Comparison of ENCODE assay signal across 8 mouse cellular contexts in the genomic region with DNA sequence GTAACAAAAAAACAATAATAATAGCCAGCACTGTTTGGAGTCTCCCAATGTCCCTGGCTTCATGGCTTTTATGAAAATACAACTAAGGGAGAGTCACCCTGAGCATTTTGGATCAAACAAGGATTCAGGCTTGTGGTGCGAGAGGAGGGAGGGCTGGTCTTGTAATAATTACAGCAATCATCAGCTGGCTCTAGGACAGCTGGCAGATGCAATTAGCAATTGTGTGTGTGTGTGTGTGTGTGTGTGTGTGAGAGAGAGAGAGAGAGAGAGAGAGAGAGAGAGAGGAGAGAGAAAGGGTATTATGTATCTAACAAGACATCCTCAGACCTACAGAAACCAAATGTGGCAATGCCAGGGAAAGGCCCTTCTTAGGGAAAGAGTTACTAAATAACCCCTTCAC. TPM values are rescaled to one million over a fixed set of nuclear protein-coding genes. Genes with fewer than 3 reads are reported as not detected.
DNase-seq lines count a peak whose midpoint lies in the region; ATAC-seq and TF ChIP-seq lines count a peak whose summit lies in the region.

No protein-coding gene starts in this region.

- no peak for TF ChIP-seq CTCF in lung, embryonic 14.5 days (IDR thresholded peaks at IDR 0.05; ENCODE audit: low read depth)
- TF ChIP-seq CTCF in small intestine, adult 2 months (IDR thresholded peaks at IDR 0.05; ENCODE audit: extremely low read depth, insufficient read length, insufficient replicate concordance, low read depth, low read length): no peak

- ATAC-seq in lung, embryonic 14.5 days (ENCODE audit: insufficient read depth): no peak
- ATAC-seq in forebrain, embryonic 16.5 days: no peak
- ATAC-seq in liver, embryonic 11.5 days (replicated peaks; ENCODE audit: low FRiP score): no peak

- no peak for DNase-seq in lung, embryonic 14.5 days
- no peak for DNase-seq in lung, adult 18-20 months
- no peak for DNase-seq in liver, embryonic 11.5 days (ENCODE audit: low spot score)
- DNase-seq in urinary bladder, postnatal 10 days (ENCODE audit: low spot score): no peak
- no peak for DNase-seq in left cerebral cortex, postnatal 10 days (ENCODE audit: extremely low spot score in 1 of 2, low spot score in 2 of 2)
- DNase-seq in cerebellum, adult 18-20 months: no peak

- H3K9me3 ChIP-seq in lung, embryonic 14.5 days (ENCODE audit: low read depth, low read length): no peaks in the 10 kb centered on the region
- no peaks in the 10 kb centered on the region for H3K9me3 ChIP-seq in forebrain, embryonic 16.5 days (ENCODE audit: control insufficient read depth, low read length)
- H3K9me3 ChIP-seq in liver, embryonic 11.5 days (ENCODE audit: control insufficient read depth, low read length): no peaks in the 10 kb centered on the region

- peaks cover 27% of the 10 kb centered on the region for H3K4me1 ChIP-seq in lung, embryonic 14.5 days (ENCODE audit: insufficient read depth)
- peaks cover 30% of the 10 kb centered on the region for H3K4me1 ChIP-seq in forebrain, embryonic 16.5 days (replicated peaks; ENCODE audit: control insufficient read depth, insufficient read depth, low read length)
- H3K4me1 ChIP-seq in liver, embryonic 11.5 days (replicated peaks; ENCODE audit: control insufficient read depth, insufficient read depth, low read length): peaks cover 24% of the 10 kb centered on the region
- peaks cover 29% of the 10 kb centered on the region for H3K4me1 ChIP-seq in small intestine, adult 2 months (ENCODE audit: control insufficient read depth, insufficient read depth, insufficient read length, low read length)

- H3K4me3 ChIP-seq in lung, embryonic 14.5 days (ENCODE audit: low read depth, low read length): peak overlapping the region; percentile 87
- H3K4me3 ChIP-seq in forebrain, embryonic 16.5 days (replicated peaks; ENCODE audit: low read length): peak overlapping the region; percentile 91
- H3K4me3 ChIP-seq in liver, embryonic 11.5 days (ENCODE audit: low read depth, low read length): peak overlapping the region; percentile 74
- peak overlapping the region; percentile 81 for H3K4me3 ChIP-seq in small intestine, adult 2 months (ENCODE audit: low read depth, low read length)

- no peak overlapping the region for H3K27ac ChIP-seq in lung, embryonic 14.5 days (ENCODE audit: low read depth)
- peak overlapping the region; percentile 51; the same call in 1 of the 2 replicates for H3K27ac ChIP-seq in forebrain, embryonic 16.5 days (ENCODE audit: low read length)
- H3K27ac ChIP-seq in liver, embryonic 11.5 days (ENCODE audit: low read depth, low read length): no peak overlapping the region
- peak overlapping the region; percentile 88 for H3K27ac ChIP-seq in small intestine, adult 2 months (ENCODE audit: insufficient read depth, low read depth, low read length)

- H3K9ac ChIP-seq in lung, embryonic 14.5 days: peak overlapping the region; percentile 88; the same call in 1 of the 2 replicates
- peak overlapping the region; percentile 93 for H3K9ac ChIP-seq in forebrain, embryonic 16.5 days (replicated peaks; ENCODE audit: low read depth, low read length)
- H3K9ac ChIP-seq in liver, embryonic 11.5 days (ENCODE audit: low read depth, low read length): peak overlapping the region; percentile 82; the same call in 1 of the 2 replicates

- no peaks in the 10 kb centered on the region for H3K36me3 ChIP-seq in lung, embryonic 14.5 days (ENCODE audit: insufficient read depth)
- H3K36me3 ChIP-seq in forebrain, embryonic 16.5 days (ENCODE audit: control insufficient read depth, insufficient read depth): no peaks in the 10 kb centered on the region
- H3K36me3 ChIP-seq in liver, embryonic 11.5 days (ENCODE audit: control insufficient read depth, insufficient read depth, low read length): no peaks in the 10 kb centered on the region
- 0 out of 2 replicates have a peak, but pooled peaks cover 8% of the 10 kb centered on the region for H3K36me3 ChIP-seq in small intestine, adult 2 months (ENCODE audit: control insufficient read depth, insufficient read depth, low read length)

- intact Hi-C loops in left cerebral cortex, postnatal 10 days (cut with DNase I): loop anchor here (5.0 to 10.0 kb wide), 3 partner anchors 62 to 110 kb away; no protein-coding TSS in a partner anchor

- peak overlapping the region; percentile 74 for H3K4me2 ChIP-seq in lung, embryonic 14.5 days
- peak overlapping the region; percentile 56 for H3K4me2 ChIP-seq in forebrain, embryonic 16.5 days (ENCODE audit: low read length)
- H3K4me2 ChIP-seq in liver, embryonic 11.5 days: peak overlapping the region; percentile 82

- TF ChIP-seq POLR2A in small intestine, adult 2 months (IDR thresholded peaks at IDR 0.05; ENCODE audit: low read depth, low read length): no peak

- no peaks in the 10 kb centered on the region for H3K27me3 ChIP-seq in lung, embryonic 14.5 days (ENCODE audit: insufficient read depth, low read length)
- no peaks in the 10 kb centered on the region for H3K27me3 ChIP-seq in forebrain, embryonic 16.5 days (replicated peaks; ENCODE audit: control insufficient read depth, insufficient read depth, low read length)
- no peaks in the 10 kb centered on the region for H3K27me3 ChIP-seq in liver, embryonic 11.5 days (replicated peaks; ENCODE audit: control insufficient read depth, insufficient read depth, low read length)
- no peaks in the 10 kb centered on the region for H3K27me3 ChIP-seq in small intestine, adult 2 months (ENCODE audit: control insufficient read depth, insufficient read depth, low read length)

- WGBS in lung, embryonic 14.5 days: 67% methylated on average over 1 of the region's 1 CpGs
- 24% methylated on average over 1 of the region's 1 CpGs for WGBS in forebrain, embryonic 16.5 days
- 92% methylated on average over 1 of the region's 1 CpGs for WGBS in liver, embryonic 11.5 days
- whole genome bisulfite sequencing in small intestine, adult 2 months: 19% methylated on average over 1 of the region's 1 CpGs

RNA-seq across cellular contexts. Expression of a gene that starts 1.5 kb away (rescaled TPM):
- polyA plus RNA-seq in lung, embryonic 14.5 days (2014; fragmentation: Nextera tagmentation; extraction: Ambion mirVana): 4.0 and 5.1 TPM in 2 replicates
- polyA plus RNA-seq in forebrain, embryonic 16.5 days (2015; fragmentation: Nextera tagmentation; extraction: Ambion mirVana): 3.7 and 5.1 TPM in 2 replicates
- polyA plus RNA-seq in liver, embryonic 11.5 days (2014; fragmentation: Nextera tagmentation; extraction: Ambion mirVana): 4.1 and 5.0 TPM in 2 replicates
- 43.9 and 106 TPM in 2 replicates for polyA plus RNA-seq in small intestine, adult 2 months (2012; rRNA removed)
- total RNA-seq in left cerebral cortex, postnatal 10 days (2021): 10 to 100 TPM; 51.2 to 51.6 TPM

Comparison
In these comparisons a context has a peak if more than half of its experiments do, and no peak if none do; other contexts are left out.
1. H3K27ac ChIP-seq: peak in forebrain, embryonic 16.5 days (single experiment) and small intestine, adult 2 months (single experiment); none in lung, embryonic 14.5 days (single experiment) and liver, embryonic 11.5 days (single experiment).
2. Peak in every context shown above with its lines, with median percentiles within 50 percentile points of each other: H3K4me2 ChIP-seq, H3K4me3 ChIP-seq and H3K9ac ChIP-seq.